Mouse (Mus musculus) left cerebral cortex, postnatal 25 days (tissue): Measurements from ENCODE around the gene Iars. TPM values are rescaled to one million over a fixed set of nuclear protein-coding genes. Genes with fewer than 3 reads are reported as not detected.
"Not testable (repeated sequence)": the region's sequence is repeated elsewhere in the genome, so short reads cannot be mapped to it uniquely, and the experiment has no call there.

ENCODE experiments used
- DNase-seq, 2 experiments: peaks; one replicate each; pipeline ENCODE4 v3.0.0; 2022; ENCODE audit warnings: low spot score in 2 of 2, mixed read lengths in 1 of 2
- intact Hi-C: fragments of 180-260 bp; cut with DNase I; formaldehyde crosslinking; loops from one replicate; pipeline ENCODE4 v1.15.1; 2025
- total RNA-seq, 2 experiments: library from RNA; stranded (reverse); gene quantifications; 2 replicates each; pipeline ENCODE4 v1.2.3; 2021

Iars gene
- total RNA-seq, 2 experiments from 2014 or later = 63.4 to 66.9 TPM

- intact Hi-C loops = no loop called here
Measured at GRCm38 (mm10) chr13:49712047-49712721, 30.3 kb downstream of the Iars start.

GRCm38 (mm10) chr13:49719310-49719709, 37.4 kb downstream of the Iars start:
- intact Hi-C loops = no loop called here

More at GRCm38 (mm10) chr13:49712047-49712721, 30.3 kb downstream of the Iars start:
- DNase-seq = no peak

GRCm38 (mm10) chr13:49736430-49736829, 54.5 kb downstream of the Iars start:
- DNase-seq = no peak
- intact Hi-C loops = no loop called here

More at GRCm38 (mm10) chr13:49719310-49719709, 37.4 kb downstream of the Iars start:
- DNase-seq = no peak

GRCm38 (mm10) chr13:49738011-49738410, 56.1 kb downstream of the Iars start:
- no peak for DNase-seq
- intact Hi-C loops = no loop called here

- intact Hi-C loops = no loop called here
- no peak for DNase-seq
Measured at GRCm38 (mm10) chr13:49741285-49742040, 59.6 kb downstream of the Iars start.

- intact Hi-C loops = no loop called here
- no peak for DNase-seq
Measured at GRCm38 (mm10) chr13:49756591-49756990, 74.7 kb downstream of the Iars start.

GRCm38 (mm10) chr13:49757966-49758365, 76.1 kb downstream of the Iars start:
- intact Hi-C loops = no loop called here

GRCm38 (mm10) chr13:49760675-49761074, 78.8 kb downstream of the Iars start:
- intact Hi-C loops = no loop called here
- no peak for DNase-seq

More at GRCm38 (mm10) chr13:49757966-49758365, 76.1 kb downstream of the Iars start:
- DNase-seq = no peak

GRCm38 (mm10) chr13:49762208-49762607, 80.3 kb downstream of the Iars start:
- intact Hi-C loops = no loop called here
- DNase-seq = peak in 1 of 2 experiments; percentile 3

GRCm38 (mm10) chr13:49765306-49765705, 83.4 kb downstream of the Iars start:
- no peak for DNase-seq
- intact Hi-C loops = no loop called here

- intact Hi-C loops = no loop called here
- no peak for DNase-seq
Measured at GRCm38 (mm10) chr13:49766269-49766668, 84.4 kb downstream of the Iars start.

- DNase-seq = no peak
- intact Hi-C loops = no loop called here
Measured at GRCm38 (mm10) chr13:49768048-49768447, 86.1 kb downstream of the Iars start.

GRCm38 (mm10) chr13:49769111-49769510, 87.2 kb downstream of the Iars start:
- intact Hi-C loops = no loop called here
- DNase-seq = no peak

- intact Hi-C loops, DNase-seq: not testable (repeated sequence)
Measured at GRCm38 (mm10) chr13:49771536-49771935, 89.6 kb downstream of the Iars start.

Other genes starting within 250 kb of the Iars start
- 1 to 10 TPM; 1.6 to 1.9 TPM for gene Tes3-ps, start 188.8 kb upstream of the Iars start, total RNA-seq
- gene Ecm2, start 177.3 kb upstream of the Iars start, total RNA-seq = 1 to 10 TPM; 2.3 to 2.7 TPM
- gene Aspn, start 137.7 kb upstream of the Iars start, total RNA-seq = 1 to 10 TPM; 1.6 to 2.0 TPM
- 1 to 10 TPM; 1.6 to 2.0 TPM for gene Omd, start 99.6 kb upstream of the Iars start, total RNA-seq
- gene Ogn, start 74.1 kb upstream of the Iars start, total RNA-seq = 1 to 10 TPM; 5.4 to 7.1 TPM
- gene Cenpp, start 29.3 kb upstream of the Iars start, total RNA-seq = under 1 TPM; 0.39 to 0.53 TPM
- gene Nol8, start 29.0 kb upstream of the Iars start, total RNA-seq = 10 to 100 TPM; 25.4 to 31.7 TPM
- gene Gm30302, start 116.9 kb downstream of the Iars start, total RNA-seq = not detected